Mouse (Mus musculus) adrenal gland, adult 2 months (tissue): Measurements from ENCODE around the gene Siah2. TPM values are rescaled to one million over a fixed set of nuclear protein-coding genes. Genes with fewer than 3 reads are reported as not detected.

Source experiments
- DNase-seq: peaks from one replicate; pipeline ENCODE4 v3.0.0; 2021
- polyA plus RNA-seq: library from polyadenylated mRNA; depleted of rRNA; stranded (reverse); fragments of >200 nt; gene quantifications from 2 replicates; pipeline ENCODE4 v1.2.3, GENCODE M21; 2012; rRNA removed
- total RNA-seq, 2 experiments: library from RNA; stranded (reverse); gene quantifications; 2 replicates each; pipeline ENCODE4 v1.2.3; 2021

The Siah2 gene
- total and polyA plus RNA-seq, 3 experiments, result 14.4 to 36.0 (median 28.6) TPM

- DNase-seq, result no peak
Observed at GRCm38 (mm10) chr3:58660636-58661035, 31.6 kb downstream of the Siah2 start.

DNA sequence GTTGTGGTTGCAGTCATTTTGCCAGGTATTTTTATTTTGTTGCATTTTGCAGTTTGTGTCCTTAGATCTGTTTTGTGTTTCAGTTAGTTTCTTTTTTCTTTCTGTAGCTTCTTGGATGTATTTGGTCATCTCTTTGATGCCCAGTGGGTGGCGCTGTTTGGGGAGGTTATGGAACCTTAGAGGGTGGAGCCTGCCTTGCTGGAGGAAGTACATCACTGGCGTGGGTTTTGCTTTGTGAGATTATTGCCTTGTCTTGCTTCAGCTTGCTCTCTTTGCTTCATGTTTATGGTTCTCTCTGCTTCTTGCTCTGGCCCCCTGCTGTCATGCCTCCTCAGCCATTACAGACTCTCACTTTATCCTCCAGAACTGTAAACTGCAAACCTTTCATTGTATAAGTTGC lies 34.8 kb downstream of the Siah2 start:
- peak; percentile 50 for DNase-seq

DNA sequence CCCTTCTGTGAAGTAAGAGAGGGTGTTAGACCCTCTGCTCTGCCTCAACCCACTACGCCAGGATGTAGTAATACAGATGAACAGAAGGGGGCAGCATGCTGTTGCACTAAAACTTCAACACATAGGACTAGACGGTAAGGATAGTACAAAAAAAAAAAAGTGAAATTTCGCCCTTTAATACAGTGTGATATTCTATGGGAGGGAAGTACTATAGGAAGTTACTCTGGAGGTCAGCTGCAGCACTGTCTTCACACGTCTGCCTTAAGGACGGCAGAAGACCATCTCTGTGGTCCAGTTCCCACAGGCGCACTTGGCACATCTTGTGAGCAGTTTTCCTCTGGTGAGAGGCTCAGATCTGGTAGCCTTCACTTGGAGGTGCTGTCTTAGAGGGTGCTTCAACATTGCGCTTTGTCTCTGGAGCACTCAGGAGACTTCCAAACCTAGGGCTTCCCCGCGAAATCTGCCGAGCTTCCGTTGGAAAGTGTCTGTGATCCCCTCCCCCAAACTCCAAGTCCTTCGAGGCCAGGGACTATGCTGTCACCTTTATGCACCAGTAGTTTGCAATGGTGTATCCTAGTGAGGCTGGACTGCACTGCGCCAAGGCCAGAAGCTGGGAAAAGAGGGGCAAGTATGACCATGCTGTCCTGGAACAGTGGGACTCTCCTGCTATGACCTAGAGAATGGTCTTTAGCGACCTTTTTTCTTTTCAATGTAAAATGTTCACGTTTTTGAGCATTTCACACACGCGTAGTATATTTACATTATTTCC lies 36.7 kb downstream of the Siah2 start:
- peak; percentile 61 for DNase-seq

GRCm38 (mm10) chr3:58653907-58654306 lies 38.3 kb downstream of the Siah2 start:
- peak; percentile 53 for DNase-seq

DNA sequence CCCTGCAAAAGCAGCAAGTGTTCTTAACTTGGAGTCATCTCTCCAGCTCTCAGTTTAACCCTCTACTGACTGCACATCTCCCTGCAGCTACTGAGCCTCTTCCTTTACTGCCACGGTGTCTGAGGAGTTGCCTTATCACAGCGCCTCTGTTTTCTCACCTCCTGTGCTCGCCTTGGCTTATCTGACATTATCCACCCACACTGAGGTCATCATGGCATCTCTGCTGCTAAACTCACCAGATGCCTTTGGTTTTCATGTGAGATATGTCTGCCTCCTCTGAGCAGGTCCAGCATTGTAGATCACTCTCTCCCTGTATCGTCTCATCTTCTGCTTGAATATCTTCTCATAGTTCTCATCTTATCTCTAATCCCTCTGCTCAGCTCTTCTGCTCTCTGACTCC lies 41.9 kb downstream of the Siah2 start:
- DNase-seq, result no peak

DNA sequence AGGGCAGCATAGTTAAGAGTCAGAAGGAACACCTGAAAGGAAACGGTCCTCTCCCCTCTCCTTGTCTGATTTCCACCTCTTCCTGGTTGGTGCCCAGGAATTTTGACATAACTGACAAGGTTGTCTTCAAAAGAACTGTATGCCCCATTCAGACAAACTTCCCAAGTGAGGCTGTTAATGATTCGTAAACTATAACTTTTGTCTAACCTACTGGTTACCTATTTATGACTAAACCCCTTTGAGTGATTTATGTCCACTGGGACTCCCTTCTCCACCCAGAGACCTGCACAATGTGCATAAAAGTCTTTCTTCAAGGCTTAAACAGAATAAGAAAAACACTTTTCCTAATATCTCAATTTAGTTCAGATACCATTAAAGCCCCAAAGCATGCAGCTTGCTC lies 45.0 kb downstream of the Siah2 start:
- no peak for DNase-seq

DNA sequence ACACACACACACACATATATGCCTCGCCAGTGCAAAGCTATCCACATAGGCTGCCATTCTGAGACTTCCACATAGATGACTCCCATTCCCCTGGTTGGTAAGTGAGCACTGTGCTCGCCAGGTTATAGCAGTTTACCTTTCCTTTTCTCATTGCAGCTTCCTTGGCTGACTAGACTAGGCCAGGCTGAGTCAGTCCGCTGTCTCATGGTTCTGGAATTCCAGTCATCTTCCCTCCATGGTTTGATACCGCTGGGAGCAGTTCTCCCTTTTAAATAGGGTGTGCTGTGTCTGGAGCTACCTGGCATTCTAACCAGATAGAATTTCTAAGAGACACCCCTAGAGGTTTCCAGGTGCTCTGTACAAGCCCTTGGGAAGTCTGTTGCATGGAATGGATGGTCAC lies 46.0 kb downstream of the Siah2 start:
- DNase-seq, result peak; percentile 61

DNA sequence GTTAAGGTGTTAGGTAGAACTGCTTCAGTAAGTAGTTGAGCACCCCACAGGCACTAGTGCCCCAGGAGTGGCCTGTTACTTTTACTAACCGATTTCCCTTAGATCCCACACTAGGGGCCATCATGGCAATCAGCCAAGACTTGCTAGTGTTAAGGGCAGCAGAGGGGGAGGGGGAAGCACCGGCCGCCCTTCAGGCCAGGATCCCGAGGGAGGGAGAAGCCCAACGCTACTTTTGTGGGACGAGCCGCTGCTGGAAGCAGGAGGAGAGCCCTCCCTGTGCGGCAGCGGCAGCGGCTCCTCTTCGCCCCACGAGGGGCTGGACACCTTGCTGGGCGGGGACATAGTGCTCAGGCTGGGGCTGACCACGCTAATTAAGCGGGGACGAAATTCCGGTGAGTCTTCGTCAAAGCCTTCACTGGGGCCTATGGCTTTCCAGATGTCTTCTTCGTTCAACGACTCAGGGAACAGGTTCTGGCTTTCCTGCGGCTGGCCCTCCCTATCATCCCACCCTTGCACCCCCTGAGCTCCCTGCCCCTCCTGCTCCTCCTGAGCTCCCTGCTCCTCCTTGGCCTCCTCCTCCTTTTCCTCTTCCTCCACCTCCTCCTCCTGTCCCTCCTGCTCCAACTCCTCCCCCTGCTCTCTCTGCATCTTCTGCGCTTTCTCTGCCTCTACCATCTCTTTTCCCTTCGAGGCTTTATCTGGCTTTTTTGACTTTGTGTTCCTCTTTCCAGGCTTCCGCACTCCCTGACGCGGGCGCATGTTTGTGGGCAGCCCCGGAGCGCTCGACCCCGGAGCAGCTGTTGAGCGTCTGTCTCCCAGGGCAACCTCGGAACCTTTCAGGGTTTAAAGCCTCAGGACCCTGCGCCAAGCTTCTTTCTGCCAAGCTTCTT lies 55.5 kb downstream of the Siah2 start, which contains the start of gene Erich6:
TSS of gene Erich6 (minus strand) at position 802 of the 890 bp plus-strand sequence.
- peak; percentile 70 for DNase-seq

GRCm38 (mm10) chr3:58631693-58632092 lies 60.5 kb downstream of the Siah2 start:
- no peak for DNase-seq

DNA sequence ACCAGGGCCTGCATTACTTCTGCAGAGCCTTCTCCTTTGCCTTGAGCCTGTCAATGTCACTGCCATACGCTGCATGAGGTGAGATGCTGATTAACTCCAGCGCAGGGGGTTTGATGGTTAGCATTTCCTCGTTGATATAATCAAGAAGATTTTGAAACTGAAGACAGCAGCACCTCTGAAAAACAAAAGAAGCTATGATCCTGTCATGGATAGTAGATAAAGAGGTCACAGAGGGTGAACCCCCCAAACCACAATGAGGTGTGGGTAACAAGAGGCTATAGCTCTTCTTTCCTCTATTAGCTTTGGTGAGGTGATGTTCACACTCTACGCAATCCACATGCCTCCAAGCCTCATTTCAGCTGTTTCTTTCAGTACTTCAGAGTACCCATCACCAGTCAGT lies 67.2 kb downstream of the Siah2 start:
- DNase-seq, result no peak

Other genes with a start within 250 kb of the Siah2 start
- 10 to 100 TPM; 47.1 to 49.9 TPM for gene Eif2a, start 166.6 kb downstream of the Siah2 start, total RNA-seq
- gene Eif2a, start 166.6 kb downstream of the Siah2 start, polyA plus RNA-seq, result 0.74 and 1.0 TPM in 2 replicates
- 100 to 1,000 TPM in 1 of 2 experiments, 10 to 100 TPM in 1; 96.4 to 103 TPM for gene Serp1, start 166.5 kb downstream of the Siah2 start, total RNA-seq
- gene Serp1, start 166.5 kb downstream of the Siah2 start, polyA plus RNA-seq, result 104 and 105 TPM in 2 replicates
- 100 to 1,000 TPM; 125 to 149 TPM for gene Selenot, start 115.8 kb downstream of the Siah2 start, total RNA-seq
- gene Selenot, start 115.8 kb downstream of the Siah2 start, polyA plus RNA-seq, result 23.5 and 26.2 TPM in 2 replicates
- under 1 TPM; 0.12 to 0.21 TPM for gene Erich6, start 55.2 kb downstream of the Siah2 start, total RNA-seq
- not detected in 2 replicates for gene Erich6, start 55.2 kb downstream of the Siah2 start, polyA plus RNA-seq
- not detected for gene Mindy4b-ps, start 129.9 kb upstream of the Siah2 start, total RNA-seq
- gene Mindy4b-ps, start 129.9 kb upstream of the Siah2 start, polyA plus RNA-seq, result not detected in 2 replicates
- not detected for gene Clrn1, start 192.9 kb upstream of the Siah2 start, total RNA-seq
- gene Clrn1, start 192.9 kb upstream of the Siah2 start, polyA plus RNA-seq, result not detected in 2 replicates